Mouse (Mus musculus) liver, postnatal 0 days (tissue): ENCODE results near the gene Hist1h3g. TPM values are rescaled to one million over a fixed set of nuclear protein-coding genes. Genes with fewer than 3 reads are reported as not detected.

Experiments used
- ATAC-seq: fragments of 200-750 bp; cut with Nextera tagmentation; 2 replicates; pipeline ENCODE4 v1.8.0; 2017; ENCODE audit warnings: mild to moderate bottlenecking, moderate library complexity
- DNase-seq: peaks from one replicate; pipeline ENCODE4 v3.0.0-alpha.2; 2016
- H3K27ac ChIP-seq: fragments of 300-500 bp; sonication (generic); 2 replicates; pipeline ENCODE4 v1.5.1; 2014; ENCODE audit warnings: antibody characterized with exemption, moderate library complexity, mild to moderate bottlenecking, low read depth
- H3K27me3 ChIP-seq: fragments of 300-500 bp; sonication (generic); 2 replicates; pipeline ENCODE4 v1.6.1; 2014; ENCODE audit warnings: low read length, control low read depth, mixed read lengths; ENCODE audit not compliant: insufficient read depth
- H3K36me3 ChIP-seq: fragments of 300-500 bp; sonication (generic); replicated peaks from 2 replicates; pipeline ENCODE4 v1.6.1; 2014; ENCODE audit warnings: mild to moderate bottlenecking, control low read depth, low read length, moderate library complexity, mixed read lengths; ENCODE audit not compliant: insufficient read depth
- H3K4me1 ChIP-seq: fragments of 300-500 bp; sonication (generic); 2 replicates; pipeline ENCODE4 v1.6.1; 2014; ENCODE audit warnings: antibody characterized with exemption, mild to moderate bottlenecking, control low read depth; ENCODE audit not compliant: insufficient read depth
- H3K4me2 ChIP-seq: fragments of 300-500 bp; sonication (generic); 2 replicates; pipeline ENCODE4 v1.6.1; 2014; ENCODE audit warnings: low read depth, mild to moderate bottlenecking, low read length, moderate library complexity, mixed read lengths
- H3K4me3 ChIP-seq: fragments of 300-500 bp; sonication (generic); 2 replicates; pipeline ENCODE4 v1.5.1; 2014; ENCODE audit warnings: low read depth, low read length
- H3K9ac ChIP-seq: fragments of 300-500 bp; sonication (generic); replicated peaks from 2 replicates; pipeline ENCODE4 v1.6.1; 2014; ENCODE audit warnings: mild to moderate bottlenecking, moderate library complexity
- H3K9me3 ChIP-seq: fragments of 300-500 bp; sonication (generic); 2 replicates; pipeline ENCODE4 v1.6.1; 2016; ENCODE audit warnings: mild to moderate bottlenecking, control low read depth, low read length, mixed read lengths
- CTCF ChIP-seq: sonication (generic); IDR thresholded peaks from 2 replicates; pipeline ENCODE4 v1.5.1; 2016; ENCODE audit warnings: antibody characterized with exemption, low read depth
- EP300 ChIP-seq: IDR thresholded peaks from 2 replicates; pipeline ENCODE4 v1.6.1; 2016; ENCODE audit warnings: antibody characterized with exemption, low read depth, mild to moderate bottlenecking
- WGBS: fragments of 180-500 bp; shearing (Covaris S2); extraction: QIAGEN DNeasy Blood & Tissue Kit; methylation state at CpG from one replicate; pipeline ENCODE4 v1.1.7; 2014; ENCODE audit not compliant: insufficient replicate concordance; 5-methylcytosine and 5-hydroxymethylcytosine counted together
- polyA plus RNA-seq: library from polyadenylated mRNA; unstranded; fragments of >200 nt; fragmentation: Nextera tagmentation; extraction: Ambion mirVana; gene quantifications from 2 replicates; pipeline ENCODE4 v1.2.1, GENCODE M21; 2015

The Hist1h3g gene
- polyA plus RNA-seq, 1 experiment from 2014 or later = 6.3 TPM

GRCm38 (mm10) chr13:23510127-23510526, 25.1 kb upstream of the Hist1h3g start:
- H3K27me3 ChIP-seq = no peaks in the 10 kb centered on the region
- H3K4me2 ChIP-seq = no peak overlapping the region
- TF ChIP-seq EP300 (no peak), CTCF (no peak)
- H3K36me3 ChIP-seq = no peaks in the 10 kb centered on the region
- H3K9me3 ChIP-seq = no peaks in the 10 kb centered on the region
- no peak for ATAC-seq
- H3K4me1 ChIP-seq = peaks cover 15% of the 10 kb centered on the region
- no peak overlapping the region for H3K4me3 ChIP-seq
- no peak for DNase-seq
- H3K9ac ChIP-seq = no peak overlapping the region
- 43% methylated on average over 1 of the region's 1 CpGs for WGBS
- no peak overlapping the region for H3K27ac ChIP-seq

GRCm38 (mm10) chr13:23513517-23513916, 21.7 kb upstream of the Hist1h3g start:
- 0 out of 2 replicates have a peak, but pooled peaks cover 3% of the 10 kb centered on the region for H3K4me1 ChIP-seq
- WGBS = 84% methylated on average over 1 of the region's 1 CpGs
- ATAC-seq (no peak), DNase-seq (no peak)
- no peak overlapping the region for H3K27ac ChIP-seq
- no peaks in the 10 kb centered on the region for H3K36me3 ChIP-seq
- H3K9me3 ChIP-seq = no peaks in the 10 kb centered on the region
- H3K27me3 ChIP-seq = no peaks in the 10 kb centered on the region
- no peak overlapping the region for H3K4me2 ChIP-seq
- no peak overlapping the region for H3K9ac ChIP-seq
- TF ChIP-seq EP300 = no peak
- no peak for TF ChIP-seq CTCF
- no peak overlapping the region for H3K4me3 ChIP-seq

- TF ChIP-seq EP300 (no peak), CTCF (no peak)
- no peaks in the 10 kb centered on the region for H3K27me3 ChIP-seq
- no peaks in the 10 kb centered on the region for H3K36me3 ChIP-seq
- H3K9ac ChIP-seq = no peak overlapping the region
- DNase-seq (no peak), ATAC-seq (no peak)
- no peak overlapping the region for H3K4me2 ChIP-seq
- no peak overlapping the region for H3K27ac ChIP-seq
- H3K4me3 ChIP-seq = no peak overlapping the region
- WGBS = 72% methylated on average over 5 of the region's 5 CpGs
- H3K4me1 ChIP-seq = 0 out of 2 replicates have a peak, but pooled peaks cover 6% of the 10 kb centered on the region
- H3K9me3 ChIP-seq = no peaks in the 10 kb centered on the region
Observed at GRCm38 (mm10) chr13:23515281-23515680, 19.9 kb upstream of the Hist1h3g start.

GRCm38 (mm10) chr13:23515826-23516620, 19.2 kb upstream of the Hist1h3g start:
- H3K27me3 ChIP-seq = no peaks in the 10 kb centered on the region
- H3K27ac ChIP-seq = no peak overlapping the region
- ATAC-seq (no peak), DNase-seq (no peak)
- 0 out of 2 replicates have a peak, but pooled peaks cover 6% of the 10 kb centered on the region for H3K4me1 ChIP-seq
- 57% methylated on average over 15 of the region's 15 CpGs for WGBS
- H3K9me3 ChIP-seq = no peaks in the 10 kb centered on the region
- no peak overlapping the region for H3K4me3 ChIP-seq
- no peak overlapping the region for H3K9ac ChIP-seq
- no peak for TF ChIP-seq EP300
- H3K36me3 ChIP-seq = no peaks in the 10 kb centered on the region
- H3K4me2 ChIP-seq = peak overlapping the region; percentile 73

GRCm38 (mm10) chr13:23516822-23517602, 18.2 kb upstream of the Hist1h3g start:
- under 1% methylated on average over 19 of the region's 19 CpGs for WGBS
- ATAC-seq (peak; percentile 60), DNase-seq (peak; percentile 82)
- Histone ChIP-seq H3K36me3 (no peaks in the 10 kb centered on the region), H3K4me1 (0 out of 2 replicates have a peak, but pooled peaks cover 6% of the 10 kb centered on the region), H3K27me3 (no peaks in the 10 kb centered on the region), H3K9me3 (no peaks in the 10 kb centered on the region), H3K27ac (peak overlapping the region; percentile 65), H3K4me3 (peak overlapping the region; percentile 52), H3K9ac (peak overlapping the region; percentile 48), H3K4me2 (peak overlapping the region; percentile 73)
- TF ChIP-seq EP300 (peak; percentile 5; the same call in 1 of the 2 replicates), CTCF (no peak)
